Mouse (Mus musculus) gastrocnemius, adult 18-20 months (tissue): ENCODE data around the gene Mgrn1. TPM values are rescaled to one million over a fixed set of nuclear protein-coding genes. Genes with fewer than 3 reads are reported as not detected.

ENCODE experiments used
- DNase-seq: peaks from one replicate; pipeline ENCODE4 v3.0.0; 2021; ENCODE audit warnings: low spot score
- long read RNA-seq, 2 experiments: library from polyadenylated mRNA; stranded (forward); transcript quantifications; one replicate each; pipeline ENCODE4 v2.0.0; 2021
- total RNA-seq, 2 experiments: library from RNA; stranded (reverse); gene quantifications; 2 replicates each; pipeline ENCODE4 v1.2.3; 2021

Mgrn1 gene
- total RNA-seq, result 10 to 100 TPM; 54.2 to 62.4 TPM
- long read RNA-seq, experiment 1, transcript Mgrn1-201 (16 exons, 3,095 nt), result minor isoform, 9 of 111 reads
- long read RNA-seq, experiment 1, transcript Mgrn1-202 (17 exons, 3,138 nt), result major isoform, 32 of 111 reads
- long read RNA-seq, experiment 1, partial matches to known transcripts, result 5 of 111 reads
- long read RNA-seq, experiment 1, other reads (novel, unspliced or antisense), result 60 of 111 reads
- long read RNA-seq, experiment 2, transcript Mgrn1-202 (17 exons, 3,138 nt), result major isoform, 22 of 65 reads
- long read RNA-seq, experiment 2, partial matches to known transcripts, result 5 of 65 reads
- long read RNA-seq, experiment 2, other reads (novel, unspliced or antisense), result 35 of 65 reads

DNA sequence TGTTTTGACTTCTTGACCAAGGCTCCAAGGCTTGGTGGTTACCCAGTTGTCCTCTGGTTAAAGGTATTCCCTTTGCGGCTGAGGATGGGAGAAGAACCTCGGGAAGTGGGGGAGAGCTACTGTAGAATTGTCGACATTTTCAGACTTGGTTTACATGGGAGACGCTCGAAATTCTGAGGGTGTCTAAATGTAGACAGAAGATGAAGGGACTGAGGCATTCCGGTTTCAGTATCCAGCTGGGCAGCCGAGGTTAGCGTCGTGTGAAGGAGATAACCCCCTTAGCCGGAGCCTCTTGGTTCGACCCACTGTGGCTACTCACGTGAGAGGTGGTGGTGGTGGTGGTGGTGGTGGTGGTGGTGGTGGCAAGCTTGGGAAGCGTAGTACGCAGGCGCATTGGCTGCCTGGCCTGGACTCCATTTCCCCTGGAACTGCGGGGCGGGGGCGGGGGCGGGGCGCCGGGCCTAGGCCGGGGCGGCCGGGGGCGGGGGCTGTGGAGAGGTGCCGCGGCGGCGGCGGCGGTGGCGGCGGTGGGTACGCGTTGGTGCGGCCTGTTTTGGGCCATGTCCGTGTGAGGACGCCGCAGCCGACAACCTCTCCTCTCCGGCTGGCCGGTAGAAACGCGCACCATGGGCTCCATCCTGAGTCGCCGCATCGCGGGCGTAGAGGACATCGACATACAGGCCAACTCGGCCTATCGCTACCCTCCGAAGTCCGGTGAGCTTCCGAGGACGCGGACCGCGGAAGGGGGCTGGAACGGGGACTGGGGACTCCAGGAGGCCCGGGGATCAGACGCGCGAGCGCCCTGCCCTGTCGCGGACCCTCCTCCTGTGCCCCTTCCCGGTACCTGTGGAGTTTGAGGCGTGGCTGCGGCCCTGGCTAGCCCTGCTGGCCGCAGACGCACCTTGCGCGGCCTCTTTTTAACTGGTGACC lies at the start of gene Mgrn1:
Mgrn1 (plus strand) TSS at position 490 of the 930 bp plus-strand sequence.
- DNase-seq, result peak; percentile 86

DNA sequence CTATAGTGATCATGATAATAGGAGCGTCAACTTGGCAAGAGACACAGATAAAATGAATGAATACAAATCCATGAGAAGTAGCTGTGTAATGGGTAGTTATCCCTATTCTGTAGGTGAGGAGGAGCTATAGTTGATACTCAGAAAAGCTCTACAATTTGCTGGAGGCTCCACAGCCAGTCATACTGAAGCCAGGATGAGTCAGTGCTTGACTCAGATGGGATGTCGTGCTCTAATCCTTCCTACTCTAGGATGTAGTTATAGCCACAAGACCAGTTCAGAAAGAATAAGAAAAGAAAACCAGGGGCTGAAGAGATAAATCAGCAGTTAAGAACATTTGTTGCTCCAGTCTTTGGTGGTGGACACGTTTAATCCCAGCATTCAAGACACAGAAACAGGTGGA lies 48.4 kb upstream of the Mgrn1 start:
- no peak for DNase-seq

DNA sequence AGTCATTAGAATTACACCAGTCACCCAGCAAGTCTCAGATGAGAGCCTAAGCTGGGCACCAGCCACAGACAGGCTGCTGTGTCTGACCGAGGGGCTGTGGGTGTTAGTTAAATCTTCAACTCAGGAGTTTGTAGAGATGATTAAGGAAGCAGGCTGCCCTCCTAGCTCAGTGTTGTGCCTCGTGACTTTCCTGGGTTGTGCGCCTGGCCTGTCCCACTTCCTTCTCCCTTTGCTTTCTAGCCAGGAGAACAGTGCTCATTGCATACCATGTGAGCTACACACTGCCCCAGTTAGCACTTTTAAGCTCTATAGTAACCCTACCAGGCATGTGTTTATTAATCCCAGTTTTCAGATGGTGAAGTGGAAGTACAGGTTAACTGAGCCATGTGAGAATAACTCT lies 46.5 kb upstream of the Mgrn1 start:
- DNase-seq, result no peak

DNA sequence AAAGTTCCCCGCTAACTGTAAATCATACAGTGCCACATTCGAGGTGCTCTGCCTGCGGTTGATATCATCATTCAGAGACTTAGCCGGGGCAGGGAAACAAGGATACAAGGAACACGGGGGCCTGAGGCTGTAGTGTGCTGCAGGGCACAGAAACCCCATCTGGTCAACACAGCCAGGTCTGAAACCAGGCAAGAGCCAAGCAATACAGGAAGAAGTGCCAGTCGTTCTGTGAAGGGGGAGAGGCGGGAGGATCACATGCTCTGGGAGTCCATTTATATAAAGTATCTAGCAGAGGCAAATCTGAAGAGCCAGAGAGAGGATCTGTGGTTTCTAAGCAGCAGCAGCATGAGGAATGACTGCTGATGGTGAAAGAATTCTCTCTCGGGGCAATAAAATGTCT lies 45.8 kb upstream of the Mgrn1 start:
- DNase-seq, result peak; percentile 47

DNA sequence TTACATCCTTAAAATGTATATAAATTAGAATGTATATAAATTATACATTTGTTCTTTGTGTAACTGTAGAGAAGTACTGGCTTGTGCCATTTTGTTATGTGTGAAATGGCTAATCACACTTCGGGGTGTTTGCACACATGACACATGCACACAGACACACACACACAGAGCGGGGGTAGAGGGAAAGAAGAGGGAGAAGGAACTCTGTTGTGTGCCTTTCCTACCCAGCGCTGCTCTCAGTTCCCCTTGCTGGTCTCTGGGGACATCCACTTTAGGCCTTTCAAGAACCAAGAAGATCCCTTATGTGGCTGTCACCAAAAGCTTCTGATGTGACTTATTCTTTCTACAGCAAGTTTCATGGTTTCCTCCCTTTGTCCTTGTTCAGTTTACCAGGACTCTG lies 39.0 kb upstream of the Mgrn1 start:
- no peak for DNase-seq

DNA sequence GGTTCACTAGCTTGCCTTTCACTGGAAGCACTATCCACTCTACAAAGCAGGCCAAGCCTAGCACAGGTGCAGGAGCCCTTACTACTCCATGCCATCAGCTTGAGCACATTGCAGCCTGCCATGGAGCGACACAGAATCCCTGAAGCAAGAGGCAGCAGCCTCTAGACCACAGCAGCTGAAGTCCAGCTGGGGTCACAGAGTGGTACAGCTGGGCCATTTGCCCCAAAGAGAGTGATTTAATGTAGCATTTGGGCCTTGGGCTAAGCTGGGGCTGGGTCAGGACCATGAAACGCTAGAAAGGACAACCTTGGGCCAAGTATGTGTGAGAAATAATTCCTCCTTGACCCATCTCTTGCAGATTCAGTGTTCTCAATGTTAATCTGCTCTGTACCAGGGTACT lies 38.0 kb upstream of the Mgrn1 start:
- no peak for DNase-seq

DNA sequence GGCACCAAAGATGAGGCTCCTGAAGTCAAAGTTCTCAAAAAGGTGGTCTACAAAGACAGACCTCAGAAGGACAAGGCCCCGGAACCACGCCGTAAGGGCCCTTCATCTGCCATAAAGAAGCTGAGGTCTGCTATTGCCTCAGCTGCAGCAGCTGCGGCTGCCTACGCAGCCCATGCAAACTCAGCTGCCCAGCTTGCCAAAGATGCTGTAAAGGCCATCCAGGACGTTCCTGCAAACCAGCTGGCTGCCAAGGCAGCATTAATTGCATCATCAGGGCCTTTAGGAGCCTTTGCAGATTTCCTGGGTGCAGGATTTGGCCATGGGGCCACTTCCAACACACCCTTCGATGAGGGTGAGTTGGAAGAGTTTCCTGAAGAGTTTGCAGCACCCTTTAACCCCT lies 35.7 kb upstream of the Mgrn1 start:
- peak; percentile 50 for DNase-seq

DNA sequence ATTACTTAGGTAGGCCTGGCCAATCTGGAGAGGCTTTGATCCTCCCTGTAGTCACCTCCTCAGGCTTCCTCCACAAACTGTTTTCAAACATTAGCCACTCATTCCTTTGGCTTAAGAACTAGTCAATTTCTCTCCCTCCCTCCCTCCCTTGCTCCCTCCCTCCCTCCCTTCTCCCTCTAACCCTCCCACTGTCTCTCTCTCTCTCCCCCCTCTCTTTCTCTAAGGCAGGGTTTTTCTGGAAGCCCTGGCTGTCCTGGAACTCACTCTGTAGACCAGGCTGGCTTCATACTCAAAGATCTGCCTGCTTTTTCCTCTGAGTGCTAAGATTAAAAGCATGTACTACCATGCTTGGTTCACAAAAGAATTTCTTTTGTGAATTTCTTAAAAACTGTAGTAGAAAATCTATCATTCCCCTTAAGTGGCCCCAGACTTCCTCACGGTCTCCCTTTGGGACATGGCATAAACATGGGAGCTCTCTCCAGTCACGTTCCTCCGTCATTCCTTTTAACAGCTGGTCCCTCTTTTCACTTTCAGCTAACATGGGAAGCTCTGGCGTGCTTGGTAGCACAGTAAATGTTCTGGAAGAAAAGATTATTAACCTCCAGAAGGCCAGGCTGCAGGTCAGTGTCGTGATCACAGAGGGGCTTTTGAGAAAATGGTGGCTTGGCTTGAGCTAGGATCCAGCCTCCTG lies 35.0 kb upstream of the Mgrn1 start:
- DNase-seq, result no peak

DNA sequence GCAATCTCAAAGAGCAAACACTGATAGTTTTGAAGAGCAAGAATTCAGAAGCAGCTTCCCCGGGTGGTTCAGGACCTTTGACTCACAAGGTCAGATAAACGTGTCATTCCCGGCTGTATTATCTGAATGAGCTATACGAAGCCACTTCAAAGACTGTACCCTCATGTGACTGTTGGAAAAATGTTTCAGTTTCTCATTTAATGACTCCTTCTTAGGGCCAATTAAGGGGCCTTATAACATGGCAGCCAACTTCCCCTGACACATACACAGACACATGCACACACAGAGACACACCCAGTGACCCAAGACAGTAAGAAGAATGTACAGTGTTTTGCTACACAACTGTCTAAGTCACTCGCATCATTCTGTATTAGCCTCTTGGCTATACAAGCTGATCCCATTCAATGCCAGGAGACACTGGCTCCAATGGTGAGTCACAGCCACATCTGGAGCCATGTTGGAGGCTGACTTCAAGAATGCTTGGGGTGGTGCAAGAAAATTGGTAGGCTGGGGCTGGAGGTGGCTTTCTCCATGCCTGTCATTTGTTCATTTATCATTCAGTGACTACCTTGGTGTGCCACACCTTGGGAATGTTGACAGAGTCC lies 30.9 kb upstream of the Mgrn1 start:
- DNase-seq, result no peak

DNA sequence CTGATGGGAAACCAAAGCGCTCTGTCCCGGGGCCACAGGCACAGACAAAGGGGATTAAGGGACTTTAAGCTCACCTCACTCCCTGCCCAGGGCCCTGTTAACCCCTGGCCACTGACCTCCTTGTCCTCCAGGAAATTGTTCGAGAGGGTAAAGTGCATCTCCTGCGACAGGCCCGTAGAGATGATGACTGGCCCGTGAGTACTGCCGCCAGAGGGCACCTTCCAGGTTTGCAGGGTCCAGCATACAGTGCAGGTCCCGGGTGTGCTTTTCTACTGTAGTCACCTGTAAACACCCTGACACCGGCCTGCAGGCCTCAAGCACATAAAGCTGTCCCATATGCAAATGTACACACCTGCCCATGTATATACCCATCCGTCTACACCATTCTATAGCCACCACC lies 24.7 kb upstream of the Mgrn1 start:
- no peak for DNase-seq

DNA sequence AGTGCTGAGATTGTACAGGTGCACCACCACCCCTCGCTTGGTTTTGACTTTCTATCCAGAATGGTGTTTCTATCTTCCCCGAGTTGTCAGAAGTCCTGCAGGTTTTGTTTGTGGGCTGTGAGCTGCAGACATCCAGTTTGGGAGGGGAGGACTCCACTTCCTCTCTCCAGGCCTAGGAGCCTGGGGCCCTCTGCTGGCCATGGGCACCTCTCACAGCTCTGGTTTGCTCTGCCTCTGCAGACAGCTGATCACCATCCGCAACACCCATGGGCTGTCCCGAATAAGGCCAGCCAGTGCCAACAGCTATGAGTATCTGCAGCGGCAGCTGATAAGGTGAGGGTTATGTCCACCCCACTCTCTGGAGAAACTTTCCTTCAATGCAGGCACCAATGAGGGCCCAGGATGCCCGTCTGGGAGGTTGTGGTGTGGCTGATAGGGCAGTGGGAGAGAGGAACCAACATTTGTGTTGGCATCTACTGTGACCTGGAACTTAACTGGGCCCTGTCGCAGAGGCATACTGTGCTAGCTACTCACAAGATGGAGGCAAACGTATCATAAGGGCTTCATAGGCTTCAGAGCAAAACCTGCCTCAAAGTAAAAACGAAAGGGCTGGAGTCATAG lies 23.1 kb upstream of the Mgrn1 start:
- peak; percentile 69 for DNase-seq

DNA sequence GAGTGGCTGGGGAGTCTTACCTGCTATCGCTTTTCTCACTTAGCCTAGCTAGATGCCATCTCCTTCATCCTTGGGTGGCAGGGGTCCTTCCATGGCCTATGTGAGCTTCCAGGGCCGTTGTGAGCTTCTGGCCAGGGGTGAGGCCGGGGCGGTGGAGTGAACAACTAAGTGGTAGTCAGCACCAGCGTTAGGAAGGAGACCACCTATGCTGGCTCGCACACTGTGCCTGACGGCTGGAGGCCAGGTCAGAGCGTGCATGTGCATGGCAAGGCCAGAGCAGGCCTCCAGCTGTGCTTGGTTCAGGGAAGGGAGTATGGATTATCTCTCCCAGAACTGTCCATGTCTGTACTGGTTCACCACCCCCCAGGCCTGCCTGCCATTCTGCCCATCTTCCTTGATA lies 22.3 kb upstream of the Mgrn1 start:
- DNase-seq, result no peak

DNA sequence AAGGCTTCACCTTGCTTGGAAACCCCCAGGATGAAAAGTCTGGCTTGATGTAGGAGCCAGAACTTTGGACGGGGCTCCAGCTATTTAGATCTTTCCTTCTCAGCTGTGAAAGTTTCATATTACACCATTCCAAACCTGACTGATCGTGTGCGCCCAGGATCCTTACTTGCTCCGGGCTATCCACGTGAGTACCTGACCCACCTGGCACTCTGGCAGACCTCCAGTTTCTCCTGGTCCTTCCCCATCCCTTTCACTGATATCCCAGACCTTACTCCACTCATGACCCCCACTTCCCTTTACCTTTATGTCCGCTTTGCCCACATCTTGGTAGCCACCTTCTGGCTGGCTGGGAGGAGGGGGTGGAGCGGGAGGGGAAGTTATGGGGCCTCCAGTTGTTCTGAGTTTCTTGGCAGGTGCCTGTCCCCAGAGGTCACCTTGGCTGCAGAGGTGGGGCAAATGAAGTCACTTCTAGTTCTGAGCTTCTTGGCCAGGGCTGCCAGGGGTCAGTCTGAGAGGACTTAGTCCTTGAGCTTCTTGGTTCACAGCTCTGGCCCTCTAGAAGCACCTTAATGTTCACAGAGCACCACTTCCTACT lies 19.9 kb upstream of the Mgrn1 start:
- DNase-seq, result no peak

DNA sequence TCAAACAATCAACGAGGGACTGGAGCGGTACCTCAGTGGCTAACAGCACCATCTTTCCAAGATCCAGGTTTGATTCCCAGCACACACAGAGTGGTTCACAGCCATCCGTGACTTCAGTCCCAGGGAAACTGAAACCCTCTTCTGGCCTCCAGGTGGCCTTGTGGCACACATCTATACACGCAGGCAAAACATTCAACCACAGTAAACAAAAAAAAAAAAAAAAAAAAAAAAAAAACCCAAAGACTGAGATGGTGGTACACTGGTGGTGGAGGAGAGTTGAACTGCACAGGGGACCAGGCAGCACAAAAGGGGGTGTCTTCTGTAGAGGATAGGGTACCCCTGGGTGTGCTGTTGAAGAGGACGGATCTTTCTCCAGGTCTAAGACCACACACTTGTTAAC lies 15.6 kb upstream of the Mgrn1 start:
- no peak for DNase-seq

DNA sequence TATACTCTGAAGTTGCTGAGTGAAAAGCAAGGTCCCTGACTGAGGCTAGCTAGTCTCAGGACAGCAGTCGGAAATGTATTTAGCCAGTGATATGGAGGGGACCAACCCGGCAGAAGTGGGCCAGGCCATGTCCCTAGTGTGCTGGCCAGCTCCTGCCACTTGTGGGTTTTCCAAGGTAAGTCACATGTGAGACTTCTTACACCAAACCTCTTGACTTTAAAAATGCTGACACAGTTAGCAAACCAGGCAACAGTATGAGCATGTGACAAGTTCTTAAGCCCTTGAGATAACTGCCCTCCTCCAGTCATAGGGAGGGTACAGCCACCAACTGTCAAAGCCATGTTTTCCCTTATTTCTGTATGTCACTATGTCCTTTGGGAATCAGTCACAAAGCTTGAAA lies 14.1 kb upstream of the Mgrn1 start:
- no peak for DNase-seq

DNA sequence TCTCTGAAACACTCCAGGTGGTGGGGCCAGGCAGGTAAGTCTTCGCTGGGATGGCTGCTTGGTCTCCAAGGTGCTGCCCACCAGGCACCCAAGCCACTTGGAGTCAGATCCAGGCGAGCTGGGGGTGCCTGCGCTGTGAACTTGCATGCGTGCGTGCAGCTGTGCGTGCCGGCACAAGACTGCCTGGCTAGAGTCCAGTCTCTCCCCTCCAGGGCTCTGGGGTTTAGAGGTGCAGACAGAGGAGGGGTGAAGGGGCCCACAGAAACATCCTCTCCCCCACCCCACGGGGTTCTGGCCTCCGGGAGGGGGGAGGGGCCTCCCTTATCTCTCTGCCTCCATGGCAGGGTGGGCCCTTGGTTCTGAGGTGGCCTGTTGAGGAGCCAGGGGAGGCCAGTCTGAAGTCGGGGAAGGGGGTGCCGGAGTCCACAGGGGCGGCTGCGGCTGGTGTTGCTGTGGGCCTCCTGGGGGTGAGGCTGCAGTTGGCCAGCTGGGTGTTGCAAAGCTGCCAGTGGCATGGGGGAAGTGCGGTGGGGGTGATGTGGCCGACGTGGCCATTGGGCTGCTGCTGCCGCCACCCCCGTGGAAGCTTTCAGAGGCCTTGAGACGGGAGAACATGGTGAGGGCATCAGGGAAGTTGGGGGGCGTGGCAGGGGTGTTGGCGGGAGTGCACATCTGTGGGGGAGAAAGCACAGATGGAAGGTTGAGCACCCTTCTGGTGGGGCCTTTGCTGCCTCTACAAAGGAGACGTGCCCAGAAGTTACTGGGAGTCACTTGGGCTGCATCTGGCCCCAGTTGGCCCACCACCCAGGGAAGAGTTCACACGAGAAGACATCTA lies 10.6 kb upstream of the Mgrn1 start:
- no peak for DNase-seq

DNA sequence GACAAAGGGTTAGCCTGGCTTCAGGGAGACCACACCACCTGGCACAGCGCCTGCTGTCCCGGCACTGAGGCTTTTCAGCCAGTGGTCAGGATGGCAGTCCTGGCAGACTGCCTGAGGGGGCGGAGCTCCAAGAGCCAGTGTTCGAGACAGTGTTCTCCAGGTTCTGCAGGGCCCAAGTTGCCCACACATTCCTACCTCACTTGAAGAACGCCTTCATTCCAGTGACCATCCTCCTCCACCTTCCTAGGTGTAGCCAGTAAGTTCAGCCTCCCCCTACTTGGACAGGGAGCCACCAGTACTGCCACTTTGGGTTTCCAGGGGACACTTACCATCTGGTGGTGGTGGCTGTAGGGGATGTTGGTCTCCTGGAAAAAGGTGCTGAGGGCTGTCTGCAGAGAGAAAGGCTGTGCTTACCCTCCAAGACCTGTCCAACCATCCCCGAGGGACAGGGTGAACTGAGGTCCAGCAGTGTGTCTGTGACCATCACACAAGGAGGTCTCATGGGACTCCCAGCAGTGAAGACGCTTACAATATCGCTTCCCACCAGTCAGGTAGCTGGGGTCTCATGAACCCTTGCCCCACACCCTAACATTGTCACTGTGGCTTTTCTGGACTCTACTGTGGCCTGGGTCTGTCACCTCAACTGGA lies 9.9 kb upstream of the Mgrn1 start:
- no peak for DNase-seq

DNA sequence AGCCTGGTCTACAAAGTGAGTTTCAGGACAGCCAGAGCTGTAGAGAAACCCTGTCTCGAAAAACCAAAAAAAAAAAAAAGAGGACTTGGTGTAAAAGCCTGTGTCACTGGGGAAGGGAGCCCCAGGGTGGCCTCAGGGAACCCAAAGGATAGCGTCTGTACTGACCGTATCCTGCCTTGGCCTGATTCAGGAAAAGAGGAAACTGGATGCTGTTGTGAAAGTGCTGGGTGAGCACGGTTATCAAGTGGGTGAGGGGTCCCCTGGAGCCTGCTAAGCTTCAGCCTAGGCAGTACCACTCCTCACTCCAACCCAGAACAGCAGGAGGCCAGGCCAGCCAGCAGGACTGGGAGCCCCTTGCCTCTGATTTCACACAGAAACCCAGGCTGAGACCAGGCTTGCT lies 8.9 kb upstream of the Mgrn1 start:
- DNase-seq, result no peak

DNA sequence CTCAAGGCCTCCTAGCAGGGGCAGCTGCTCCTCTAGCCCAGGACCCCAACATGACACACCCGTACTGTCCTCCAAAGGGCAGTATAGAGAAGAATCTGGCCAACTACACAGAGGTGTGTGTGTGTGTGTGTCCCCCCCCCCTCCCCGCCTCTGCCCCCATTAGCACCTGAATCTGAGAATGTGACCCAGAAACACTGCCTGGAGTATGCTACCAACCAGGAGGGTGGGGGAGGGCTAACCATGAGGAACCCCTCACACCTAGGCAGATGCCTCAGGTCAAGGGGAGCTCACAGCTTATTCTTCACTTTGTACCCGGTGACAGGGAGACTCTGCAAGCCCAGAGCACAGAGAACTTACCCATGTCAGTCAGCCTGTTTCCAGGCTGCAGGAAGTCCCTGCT lies 8.3 kb upstream of the Mgrn1 start:
- no peak for DNase-seq
